Mouse (Mus musculus) neutrophil, adult 83 days (primary cell): ENCODE data around the gene Olfr450. TPM values are rescaled to one million over a fixed set of nuclear protein-coding genes. Genes with fewer than 3 reads are reported as not detected.

ENCODE experiments used
- total RNA-seq, 2 experiments: library from RNA; stranded (reverse); gene quantifications; one replicate each; pipeline ENCODE4 v1.2.4; 2023

Gene Olfr450
- total RNA-seq, result not detected

DNA sequence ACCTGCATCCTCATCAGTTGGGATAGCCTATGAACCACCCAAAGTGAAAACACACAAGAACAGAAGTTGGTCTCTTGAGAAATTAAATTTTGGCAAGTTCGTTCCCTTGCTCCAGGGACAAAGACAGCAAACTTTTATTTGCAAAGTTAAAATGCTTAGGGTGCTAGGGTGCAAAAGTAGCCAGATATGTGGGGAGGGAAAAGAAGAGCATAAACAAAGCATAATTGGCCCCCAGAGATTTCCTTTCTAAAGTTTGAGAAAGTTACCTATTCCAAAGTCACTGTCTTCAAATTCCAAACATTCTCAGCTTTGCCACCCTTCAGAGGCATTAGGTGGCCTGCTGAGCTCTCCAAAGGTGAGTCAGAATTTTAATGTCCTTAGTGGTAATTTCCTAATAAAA is at the start of gene Olfr450:
TSS of gene Olfr450 (plus strand) at position 301 of the 400 bp plus-strand sequence.

DNA sequence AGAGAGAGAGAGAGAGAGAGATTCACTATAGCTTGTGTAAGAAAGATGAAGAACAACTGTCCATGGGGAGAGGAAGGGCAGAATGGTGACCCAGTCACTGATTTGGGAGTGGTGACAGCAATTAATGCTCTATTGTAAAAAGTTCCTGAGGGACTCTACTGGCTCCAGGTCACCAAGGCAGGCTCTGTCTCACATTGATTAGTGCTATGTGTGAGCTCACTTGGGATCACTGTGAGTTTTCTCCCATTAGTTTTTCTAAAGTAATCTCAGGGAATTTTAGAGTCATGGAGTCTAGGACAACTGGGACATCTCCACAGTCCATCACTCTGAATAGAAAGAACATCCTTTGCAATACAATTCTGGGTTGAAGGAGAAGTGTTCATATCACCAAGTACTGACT is 26.9 kb upstream of the Olfr450 start, which contains the start of gene Olfr452:
TSS of gene Olfr452 (plus strand) at position 301 of the 400 bp plus-strand sequence.

DNA sequence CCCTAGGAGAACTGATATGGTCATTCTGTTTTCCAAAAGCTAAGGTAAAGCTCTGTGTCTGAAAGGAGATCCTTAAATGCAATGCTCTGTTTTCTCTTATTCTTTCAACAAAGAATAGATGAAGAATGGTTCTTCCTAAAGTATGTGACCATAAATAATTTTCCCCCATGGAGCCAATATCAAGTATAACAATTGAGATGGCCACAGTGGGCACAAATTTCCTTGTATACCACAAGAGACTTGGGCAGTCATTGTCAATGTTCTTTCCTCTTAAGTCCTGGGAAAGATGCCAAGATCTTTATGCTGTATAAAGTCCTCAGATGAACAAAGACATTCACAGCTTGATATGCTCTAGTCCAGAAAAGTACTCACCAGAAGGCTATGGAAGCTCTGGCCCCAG is 22.3 kb downstream of the Olfr450 start, which contains the start of gene Olfr449:
TSS of gene Olfr449 (plus strand) at position 301 of the 400 bp plus-strand sequence.

Other genes with a start within 250 kb of the Olfr450 start
- gene Tcaf3, start 214.2 kb upstream of the Olfr450 start, total RNA-seq, result not detected
- under 1 TPM in 1 of 2 experiments, not detected in 1; 0.42 TPM for gene Tcaf2, start 166.7 kb upstream of the Olfr450 start, total RNA-seq
- gene Tcaf1, start 101.9 kb upstream of the Olfr450 start, total RNA-seq, result under 1 TPM in 1 of 2 experiments, not detected in 1; 0.15 TPM
- not detected for gene Olfr453, start 72.6 kb upstream of the Olfr450 start, total RNA-seq
- gene Olfr38, start 55.5 kb upstream of the Olfr450 start, total RNA-seq, result not detected
- not detected for gene Olfr452, start 26.8 kb upstream of the Olfr450 start, total RNA-seq
- gene Olfr449, start 22.4 kb downstream of the Olfr450 start, total RNA-seq, result not detected
- gene Olfr448, start 78.5 kb downstream of the Olfr450 start, total RNA-seq, result not detected
- gene Olfr447, start 96.9 kb downstream of the Olfr450 start, total RNA-seq, result not detected
- gene Olfr446, start 109.4 kb downstream of the Olfr450 start, total RNA-seq, result not detected
- not detected for gene Olfr444, start 137.1 kb downstream of the Olfr450 start, total RNA-seq